Mouse (Mus musculus) ES-Bruce4 (cell line): ENCODE results near the gene Odaph.

Experiments used
- CTCF ChIP-seq: IDR thresholded peaks from one replicate; pipeline ENCODE4 v1.8.1; 2011; ENCODE audit warnings: low read depth, low read length
- EP300 ChIP-seq: IDR thresholded peaks from 2 replicates; pipeline ENCODE4 v1.6.1; 2011; ENCODE audit warnings: low read depth, low read length; ENCODE audit not compliant: insufficient read depth
- POLR2A ChIP-seq: IDR thresholded peaks from one replicate; pipeline ENCODE4 v1.8.1; 2011; ENCODE audit warnings: low read length; ENCODE audit not compliant: insufficient read depth

DNA sequence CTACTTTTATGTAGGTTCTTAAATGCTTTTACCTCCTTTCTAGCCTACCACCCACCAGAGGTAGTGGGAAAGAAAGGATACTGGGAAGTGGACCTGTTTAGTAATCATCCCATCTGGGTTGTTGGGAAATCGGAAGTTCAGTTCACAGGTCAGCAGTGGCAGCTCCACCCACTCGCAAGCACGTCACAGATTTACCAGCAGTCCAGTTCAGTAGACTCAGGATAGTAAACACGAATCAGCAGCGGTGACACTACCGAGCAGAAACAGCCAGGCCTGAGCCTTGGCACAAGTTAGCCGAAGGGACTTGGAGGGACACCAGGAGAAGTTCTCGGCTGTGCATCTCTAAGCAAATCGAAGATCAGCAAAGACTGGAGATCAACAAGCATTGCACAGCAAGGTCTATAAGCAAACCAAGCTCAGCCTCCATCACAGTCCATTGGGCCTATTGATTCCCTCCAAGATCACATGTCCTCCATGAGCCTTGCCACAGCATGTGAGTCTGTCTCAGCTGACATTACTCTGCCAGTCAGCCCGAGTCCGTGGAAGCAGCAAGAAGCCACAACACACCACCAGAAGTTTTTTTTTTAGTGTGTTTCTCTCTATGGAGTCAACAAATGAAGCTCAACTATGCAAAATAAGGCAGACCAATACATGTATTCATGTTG is 6.0 kb upstream of the Odaph start:
- TF ChIP-seq CTCF (no peak), POLR2A (no peak), EP300 (no peak)
